8 mouse cellular contexts compared by ENCODE assay signal in the genomic region with DNA sequence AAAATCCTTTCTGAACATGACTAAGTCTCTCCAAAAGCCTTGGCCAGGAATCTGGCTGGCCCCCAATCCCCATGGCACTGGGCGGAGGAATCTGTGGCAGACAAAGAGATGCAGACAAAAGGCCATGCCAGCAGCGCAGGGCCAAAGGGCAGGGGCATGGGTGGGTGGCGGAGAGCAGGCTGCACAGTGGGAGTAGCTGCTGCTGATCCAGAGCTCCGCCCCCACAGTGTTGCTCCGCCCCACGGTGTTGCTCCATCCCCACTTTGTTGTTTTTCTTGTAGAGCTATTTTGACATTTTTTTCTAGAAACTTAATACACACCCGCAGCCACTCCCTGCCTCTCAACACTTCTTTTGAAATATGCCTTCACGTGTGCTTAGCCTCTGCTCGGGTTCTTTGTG. TPM values are rescaled to one million over a fixed set of nuclear protein-coding genes. Genes with fewer than 3 reads are reported as not detected.
DNase-seq lines count a peak whose midpoint lies in the region; ATAC-seq lines count a peak whose summit lies in the region.
"Had no signal": no experiment of that assay in that cellular context is flagged by ENCODE, and none has a peak within 500 bp of the region (broad histone marks: within the 10 kb centered on the region; RNA-seq: fewer than 3 reads in every experiment).

No protein-coding gene starts in this region.

- 7% methylated on average over 9 of the region's 9 CpGs for WGBS in forebrain, embryonic 11.5 days
- WGBS in limb, embryonic 13.5 days: 21% methylated on average over 9 of the region's 9 CpGs
- WGBS in neural tube, embryonic 14.5 days: 11% methylated on average over 9 of the region's 9 CpGs

- H3K36me3 ChIP-seq in forebrain, embryonic 11.5 days (ENCODE audit: control insufficient read depth, insufficient read depth, low read length): no peaks in the 10 kb centered on the region
- no peaks in the 10 kb centered on the region for H3K36me3 ChIP-seq in limb, embryonic 13.5 days
- no peaks in the 10 kb centered on the region for H3K36me3 ChIP-seq in neural tube, embryonic 14.5 days (ENCODE audit: control insufficient read depth, insufficient read depth, low read length)

- peak overlapping the region; percentile 32; the same call in 1 of the 2 replicates for H3K27ac ChIP-seq in forebrain, embryonic 11.5 days (ENCODE audit: low read depth, low read length)
- H3K27ac ChIP-seq in limb, embryonic 13.5 days: peak overlapping the region; percentile 61
- no peak overlapping the region for H3K27ac ChIP-seq in neural tube, embryonic 14.5 days (ENCODE audit: low read depth, low read length)
- H3K27ac ChIP-seq: liver, embryonic 13.5 days had no signal

- ATAC-seq in forebrain, embryonic 11.5 days (replicated peaks; ENCODE audit: low FRiP score): peak; percentile 83
- no peak for ATAC-seq in limb, embryonic 13.5 days (ENCODE audit: low FRiP score, low read depth)
- ATAC-seq in neural tube, embryonic 14.5 days (ENCODE audit: low read depth): peak; percentile 60; the same call in 1 of the 2 replicates

- H3K4me3 ChIP-seq in forebrain, embryonic 11.5 days (ENCODE audit: low read depth, low read length): no peak overlapping the region
- no peak overlapping the region for H3K4me3 ChIP-seq in limb, embryonic 13.5 days
- H3K4me3 ChIP-seq in neural tube, embryonic 14.5 days (ENCODE audit: low read depth, low read length): no peak overlapping the region
- H3K4me3 ChIP-seq: liver, embryonic 13.5 days had no signal

- peak; percentile 93 for DNase-seq in 3T3-L1 (ENCODE audit: low read depth, low spot score)
- DNase-seq in NIH3T3 (ENCODE audit: low read depth): peak; percentile 94
- DNase-seq in forebrain, embryonic 11.5 days (ENCODE audit: low spot score): peak; percentile 77
- DNase-seq in heart, postnatal 14 days: peak; percentile 63 to 65
- DNase-seq in frontal cortex, postnatal 25 days (ENCODE audit: low spot score in 2 of 2): no peak
- DNase-seq: liver, embryonic 13.5 days had no signal

- H3K4me2 ChIP-seq in forebrain, embryonic 11.5 days (ENCODE audit: low read depth, low read length, severe bottlenecking): no peak overlapping the region; the same call in 1 of the 2 replicates
- peak overlapping the region; percentile 38 for H3K4me2 ChIP-seq in limb, embryonic 13.5 days (replicated peaks)
- H3K4me2 ChIP-seq in neural tube, embryonic 14.5 days (ENCODE audit: low read depth, low read length): no peak overlapping the region
- H3K4me2 ChIP-seq: liver, embryonic 13.5 days had no signal

- H3K9ac ChIP-seq in forebrain, embryonic 11.5 days (ENCODE audit: low read length): no peak overlapping the region
- 0 out of 2 replicates have a peak overlapping the region, but pooled peaks have one; percentile 5 for H3K9ac ChIP-seq in limb, embryonic 13.5 days
- H3K9ac ChIP-seq in neural tube, embryonic 14.5 days (replicated peaks; ENCODE audit: low read depth, low read length): no peak overlapping the region
- H3K9ac ChIP-seq: liver, embryonic 13.5 days had no signal

- intact Hi-C loops in heart, postnatal 14 days (cut with DNase I): no loop called here

- H3K27me3 ChIP-seq in forebrain, embryonic 11.5 days (ENCODE audit: control insufficient read depth, insufficient read depth, low read length): no peaks in the 10 kb centered on the region
- H3K27me3 ChIP-seq in limb, embryonic 13.5 days: no peaks in the 10 kb centered on the region
- H3K27me3 ChIP-seq in neural tube, embryonic 14.5 days (ENCODE audit: control insufficient read depth, insufficient read depth, low read length): no peaks in the 10 kb centered on the region
- H3K27me3 ChIP-seq: liver, embryonic 13.5 days had no signal

- H3K4me1 ChIP-seq in forebrain, embryonic 11.5 days (replicated peaks; ENCODE audit: control insufficient read depth, insufficient read depth, low read length): peaks cover 2% of the 10 kb centered on the region; the same call in 1 of the 2 replicates
- H3K4me1 ChIP-seq in limb, embryonic 13.5 days: peaks cover 17% of the 10 kb centered on the region
- no peaks in the 10 kb centered on the region for H3K4me1 ChIP-seq in neural tube, embryonic 14.5 days (ENCODE audit: control insufficient read depth, insufficient read depth, low read length)

- peaks cover 3% of the 10 kb centered on the region; the same call in 1 of the 2 replicates for H3K9me3 ChIP-seq in forebrain, embryonic 11.5 days (ENCODE audit: control insufficient read depth, low read length)
- H3K9me3 ChIP-seq in limb, embryonic 13.5 days: peaks cover 5% of the 10 kb centered on the region; the same call in 1 of the 2 replicates
- no peaks in the 10 kb centered on the region for H3K9me3 ChIP-seq in neural tube, embryonic 14.5 days (ENCODE audit: control insufficient read depth, low read length)

RNA-seq across cellular contexts. Expression of gene Syne3, which starts 31.2 kb away (rescaled TPM):
- 0.20 and 0.28 TPM in 2 replicates for polyA plus RNA-seq in forebrain, embryonic 11.5 days (2014; fragmentation: Nextera tagmentation; extraction: Ambion mirVana)
- 1 to 10 TPM; 5.2 to 6.1 TPM for total RNA-seq in heart, postnatal 14 days (2021)
- 1.4 and 1.6 TPM in 2 replicates for polyA plus RNA-seq in limb, embryonic 13.5 days (2015; fragmentation: Nextera tagmentation; extraction: Ambion mirVana)
- 0.23 and 0.26 TPM in 2 replicates for polyA plus RNA-seq in neural tube, embryonic 14.5 days (2014; fragmentation: Nextera tagmentation; extraction: Ambion mirVana)

RNA-seq across cellular contexts. Expression of gene Glrx5, which starts 54.1 kb away (rescaled TPM):
- polyA plus RNA-seq in forebrain, embryonic 11.5 days (2014; fragmentation: Nextera tagmentation; extraction: Ambion mirVana): 188 and 196 TPM in 2 replicates
- total RNA-seq in heart, postnatal 14 days (2021): 10 to 100 TPM; 90.2 to 91.5 TPM
- polyA plus RNA-seq in limb, embryonic 13.5 days (2015; fragmentation: Nextera tagmentation; extraction: Ambion mirVana): 146 and 148 TPM in 2 replicates
- polyA plus RNA-seq in neural tube, embryonic 14.5 days (2014; fragmentation: Nextera tagmentation; extraction: Ambion mirVana): 190 and 200 TPM in 2 replicates

Comparison
In these comparisons a context has a peak if more than half of its experiments do, and no peak if none do; other contexts are left out.
1. DNase-seq: peak in 3T3-L1 (single experiment), NIH3T3 (single experiment), forebrain, embryonic 11.5 days (single experiment) and heart, postnatal 14 days (2 of 2); none in frontal cortex, postnatal 25 days (0 of 2).